Mouse (Mus musculus) adrenal gland, postnatal 36 days (tissue): ENCODE data around the gene Baz1b. TPM values are rescaled to one million over a fixed set of nuclear protein-coding genes. Genes with fewer than 3 reads are reported as not detected.
"Not testable (repeated sequence)": the region's sequence is repeated elsewhere in the genome, so short reads cannot be mapped to it uniquely, and the experiment has no call there.

ENCODE experiments used
- DNase-seq, 2 experiments: peaks; one replicate each; pipeline ENCODE4 v3.0.0; 2021; ENCODE audit warnings: mixed read lengths in 1 of 2
- total RNA-seq, 2 experiments: library from RNA; stranded (reverse); gene quantifications; 2 replicates each; pipeline ENCODE4 v1.2.3; 2021

Gene Baz1b
- total RNA-seq, 2 experiments from 2014 or later: 72.1 to 90.4 TPM

- DNase-seq: no peak
These were observed 8.1 kb upstream of the Baz1b start for GRCm38 (mm10) chr5:135178996-135179395.

- no peak for DNase-seq
These were observed 7.4 kb upstream of the Baz1b start for GRCm38 (mm10) chr5:135179616-135180015.

GRCm38 (mm10) chr5:135180796-135181195, 6.3 kb upstream of the Baz1b start:
- no peak for DNase-seq

GRCm38 (mm10) chr5:135181776-135182175, 5.3 kb upstream of the Baz1b start:
- no peak for DNase-seq

GRCm38 (mm10) chr5:135183131-135183861, 3.8 kb upstream of the Baz1b start:
- DNase-seq: no peak

- DNase-seq: no peak
These were observed 2.0 kb upstream of the Baz1b start for GRCm38 (mm10) chr5:135185016-135185415.

- DNase-seq: peak in 1 of 2 experiments; percentile 41
These were observed 1.5 kb upstream of the Baz1b start for GRCm38 (mm10) chr5:135185596-135185995.

- no peak for DNase-seq
These were observed 838 bp upstream of the Baz1b start for GRCm38 (mm10) chr5:135186231-135186620.

- peak; percentile 82 to 91 for DNase-seq
These were observed 517 bp downstream of the Baz1b start for GRCm38 (mm10) chr5:135187349-135188213.

- DNase-seq: no peak
These were observed 1.1 kb downstream of the Baz1b start for GRCm38 (mm10) chr5:135188214-135188554.

GRCm38 (mm10) chr5:135189281-135190022, 2.4 kb downstream of the Baz1b start:
- DNase-seq: no peak

- peak; percentile 41 to 69 for DNase-seq
These were observed 4.6 kb downstream of the Baz1b start for GRCm38 (mm10) chr5:135191620-135192019.

GRCm38 (mm10) chr5:135192431-135192830, 5.4 kb downstream of the Baz1b start:
- no peak for DNase-seq

- DNase-seq: no peak
These were observed 9.3 kb downstream of the Baz1b start for GRCm38 (mm10) chr5:135196367-135196766.

GRCm38 (mm10) chr5:135202763-135203162, 15.7 kb downstream of the Baz1b start:
- no peak for DNase-seq

GRCm38 (mm10) chr5:135208197-135208596, 21.1 kb downstream of the Baz1b start:
- no peak for DNase-seq

GRCm38 (mm10) chr5:135216871-135217270, 29.8 kb downstream of the Baz1b start:
- DNase-seq: no peak

GRCm38 (mm10) chr5:135220941-135221340, 33.9 kb downstream of the Baz1b start:
- DNase-seq: peak; percentile 45 to 52

- no peak for DNase-seq
These were observed 35.0 kb downstream of the Baz1b start for GRCm38 (mm10) chr5:135222066-135222465.

- no peak for DNase-seq
These were observed 37.1 kb downstream of the Baz1b start for GRCm38 (mm10) chr5:135224169-135224568.

GRCm38 (mm10) chr5:135225879-135226278, 38.8 kb downstream of the Baz1b start:
- not testable (repeated sequence) for DNase-seq

- DNase-seq: no peak
These were observed 43.1 kb downstream of the Baz1b start for GRCm38 (mm10) chr5:135230186-135230585.
